Mouse (Mus musculus): ENCODE measurements around the gene Erfe. TPM values are rescaled to one million over a fixed set of nuclear protein-coding genes. Genes with fewer than 3 reads are reported as not detected.
A peak's percentile ranks its signal among the peaks of the same experiment; 100 is the strongest.

The Erfe gene
- polyA plus RNA-seq, 1 experiment from 2014 or later, result 2.1 TPM

- Histone ChIP-seq H3K36me3 (ENCODE audit: control insufficient read depth, insufficient read depth, low read length) (peaks cover 3% of the 10 kb centered on the region; the same call in 1 of the 2 replicates), H3K27ac (ENCODE audit: low read length) (no peak overlapping the region), H3K4me2 (replicated peaks; ENCODE audit: low read depth, low read length) (no peak overlapping the region), H3K4me1 (ENCODE audit: control insufficient read depth, insufficient read depth, low read length) (0 out of 2 replicates have a peak, but pooled peaks cover 3% of the 10 kb centered on the region), H3K27me3 (ENCODE audit: control insufficient read depth, insufficient read depth, low read length) (no peaks in the 10 kb centered on the region), H3K4me3 (ENCODE audit: low read depth, low read length) (no peak overlapping the region), H3K9me3 (ENCODE audit: control insufficient read depth, low read depth, low read length) (no peaks in the 10 kb centered on the region), H3K9ac (replicated peaks; ENCODE audit: low read depth, low read length) (no peak overlapping the region)
- ATAC-seq (ENCODE audit: insufficient number of reproducible peaks, insufficient read depth, low FRiP score, low read depth), result no peak
- WGBS, result 90% methylated on average over 16 of the region's 16 CpGs
Observed at GRCm38 (mm10) chr1:91364822-91365644, 1.2 kb upstream of the Erfe start.

- H3K36me3 ChIP-seq (ENCODE audit: control insufficient read depth, insufficient read depth, low read length), result peaks cover 10% of the 10 kb centered on the region; the same call in 1 of the 2 replicates
- H3K4me3 ChIP-seq (ENCODE audit: low read depth, low read length), result peak overlapping the region; percentile 45
- no peak for ATAC-seq (ENCODE audit: insufficient number of reproducible peaks, insufficient read depth, low FRiP score, low read depth)
- 21% methylated on average over 8 of the region's 8 CpGs for WGBS
- H3K27me3 ChIP-seq (ENCODE audit: control insufficient read depth, insufficient read depth, low read length), result no peaks in the 10 kb centered on the region
- H3K27ac ChIP-seq (ENCODE audit: low read length), result no peak overlapping the region
- H3K9ac ChIP-seq (replicated peaks; ENCODE audit: low read depth, low read length), result peak overlapping the region; percentile 60; the same call in 1 of the 2 replicates
- peak overlapping the region; percentile 88 for H3K4me2 ChIP-seq (replicated peaks; ENCODE audit: low read depth, low read length)
- H3K4me1 ChIP-seq (ENCODE audit: control insufficient read depth, insufficient read depth, low read length), result 0 out of 2 replicates have a peak, but pooled peaks cover 3% of the 10 kb centered on the region
- H3K9me3 ChIP-seq (ENCODE audit: control insufficient read depth, low read depth, low read length), result no peaks in the 10 kb centered on the region
Observed at GRCm38 (mm10) chr1:91365816-91366214, 415 bp upstream of the Erfe start.

GRCm38 (mm10) chr1:91367295-91367694 lies 1.1 kb downstream of the Erfe start:
- Histone ChIP-seq H3K4me3 (ENCODE audit: low read depth, low read length) (no peak overlapping the region), H3K9me3 (ENCODE audit: control insufficient read depth, low read depth, low read length) (no peaks in the 10 kb centered on the region), H3K9ac (replicated peaks; ENCODE audit: low read depth, low read length) (no peak overlapping the region), H3K36me3 (ENCODE audit: control insufficient read depth, insufficient read depth, low read length) (peaks cover 23% of the 10 kb centered on the region; the same call in 1 of the 2 replicates), H3K4me2 (replicated peaks; ENCODE audit: low read depth, low read length) (no peak overlapping the region), H3K27me3 (ENCODE audit: control insufficient read depth, insufficient read depth, low read length) (no peaks in the 10 kb centered on the region), H3K27ac (ENCODE audit: low read length) (no peak overlapping the region), H3K4me1 (ENCODE audit: control insufficient read depth, insufficient read depth, low read length) (0 out of 2 replicates have a peak, but pooled peaks cover 3% of the 10 kb centered on the region)
- 95% methylated on average over 3 of the region's 3 CpGs for WGBS
- ATAC-seq (ENCODE audit: insufficient number of reproducible peaks, insufficient read depth, low FRiP score, low read depth), result no peak; the same call in 1 of the 2 replicates

GRCm38 (mm10) chr1:91369408-91369807 lies 3.2 kb downstream of the Erfe start:
- Histone ChIP-seq H3K9ac (replicated peaks; ENCODE audit: low read depth, low read length) (no peak overlapping the region), H3K4me2 (replicated peaks; ENCODE audit: low read depth, low read length) (no peak overlapping the region), H3K4me1 (ENCODE audit: control insufficient read depth, insufficient read depth, low read length) (0 out of 2 replicates have a peak, but pooled peaks cover 3% of the 10 kb centered on the region), H3K27ac (ENCODE audit: low read length) (no peak overlapping the region), H3K27me3 (ENCODE audit: control insufficient read depth, insufficient read depth, low read length) (no peaks in the 10 kb centered on the region), H3K9me3 (ENCODE audit: control insufficient read depth, low read depth, low read length) (no peaks in the 10 kb centered on the region), H3K4me3 (ENCODE audit: low read depth, low read length) (no peak overlapping the region), H3K36me3 (ENCODE audit: control insufficient read depth, insufficient read depth, low read length) (peaks cover 45% of the 10 kb centered on the region)
- WGBS, result 67% methylated on average over 4 of the region's 4 CpGs
- no peak for ATAC-seq (ENCODE audit: insufficient number of reproducible peaks, insufficient read depth, low FRiP score, low read depth)

- Histone ChIP-seq H3K4me1 (ENCODE audit: control insufficient read depth, insufficient read depth, low read length) (0 out of 2 replicates have a peak, but pooled peaks cover 3% of the 10 kb centered on the region), H3K9ac (replicated peaks; ENCODE audit: low read depth, low read length) (no peak overlapping the region), H3K4me3 (ENCODE audit: low read depth, low read length) (no peak overlapping the region), H3K4me2 (replicated peaks; ENCODE audit: low read depth, low read length) (no peak overlapping the region), H3K9me3 (ENCODE audit: control insufficient read depth, low read depth, low read length) (no peaks in the 10 kb centered on the region), H3K27me3 (ENCODE audit: control insufficient read depth, insufficient read depth, low read length) (no peaks in the 10 kb centered on the region), H3K27ac (ENCODE audit: low read length) (no peak overlapping the region), H3K36me3 (ENCODE audit: control insufficient read depth, insufficient read depth, low read length) (peaks cover 51% of the 10 kb centered on the region)
- 86% methylated on average over 23 of the region's 23 CpGs for whole genome bisulfite sequencing
- no peak for ATAC-seq (ENCODE audit: insufficient number of reproducible peaks, insufficient read depth, low FRiP score, low read depth)
Observed at GRCm38 (mm10) chr1:91370055-91370454, 3.8 kb downstream of the Erfe start.

- no peaks in the 10 kb centered on the region for H3K9me3 ChIP-seq (ENCODE audit: control insufficient read depth, low read depth, low read length)
- no peak; the same call in 1 of the 2 replicates for ATAC-seq (ENCODE audit: insufficient number of reproducible peaks, insufficient read depth, low FRiP score, low read depth)
- peaks cover 80% of the 10 kb centered on the region for H3K36me3 ChIP-seq (ENCODE audit: control insufficient read depth, insufficient read depth, low read length)
Observed at GRCm38 (mm10) chr1:91373414-91373835, 7.2 kb downstream of the Erfe start.

GRCm38 (mm10) chr1:91380453-91381090 lies 14.3 kb downstream of the Erfe start:
- Histone ChIP-seq H3K27ac (ENCODE audit: low read length) (no peak overlapping the region), H3K4me3 (ENCODE audit: low read depth, low read length) (no peak overlapping the region), H3K9me3 (ENCODE audit: control insufficient read depth, low read depth, low read length) (no peaks in the 10 kb centered on the region), H3K36me3 (ENCODE audit: control insufficient read depth, insufficient read depth, low read length) (peaks cover 88% of the 10 kb centered on the region), H3K4me2 (replicated peaks; ENCODE audit: low read depth, low read length) (no peak overlapping the region), H3K9ac (replicated peaks; ENCODE audit: low read depth, low read length) (no peak overlapping the region), H3K27me3 (ENCODE audit: control insufficient read depth, insufficient read depth, low read length) (no peaks in the 10 kb centered on the region), H3K4me1 (ENCODE audit: control insufficient read depth, insufficient read depth, low read length) (no peaks in the 10 kb centered on the region)
- ATAC-seq (ENCODE audit: insufficient number of reproducible peaks, insufficient read depth, low FRiP score, low read depth), result peak; percentile 28; the same call in 1 of the 2 replicates
- 61% methylated on average over 7 of the region's 7 CpGs for WGBS

More at GRCm38 (mm10) chr1:91373414-91373835, 7.2 kb downstream of the Erfe start:
- Histone ChIP-seq H3K4me1 (ENCODE audit: control insufficient read depth, insufficient read depth, low read length) (no peaks in the 10 kb centered on the region), H3K4me2 (replicated peaks; ENCODE audit: low read depth, low read length) (no peak overlapping the region), H3K27ac (ENCODE audit: low read length) (no peak overlapping the region), H3K27me3 (ENCODE audit: control insufficient read depth, insufficient read depth, low read length) (no peaks in the 10 kb centered on the region), H3K9ac (replicated peaks; ENCODE audit: low read depth, low read length) (no peak overlapping the region), H3K4me3 (ENCODE audit: low read depth, low read length) (no peak overlapping the region)
- WGBS, result 89% methylated on average over 6 of the region's 6 CpGs

- WGBS, result 90% methylated on average over 4 of the region's 4 CpGs
- no peaks in the 10 kb centered on the region for H3K4me1 ChIP-seq (ENCODE audit: control insufficient read depth, insufficient read depth, low read length)
- no peak for ATAC-seq (ENCODE audit: insufficient number of reproducible peaks, insufficient read depth, low FRiP score, low read depth)
Observed at GRCm38 (mm10) chr1:91381091-91381471, 14.9 kb downstream of the Erfe start.

More at GRCm38 (mm10) chr1:91381091-91381471, 14.9 kb downstream of the Erfe start:
- Histone ChIP-seq H3K4me3 (ENCODE audit: low read depth, low read length) (no peak overlapping the region), H3K4me2 (replicated peaks; ENCODE audit: low read depth, low read length) (no peak overlapping the region), H3K27ac (ENCODE audit: low read length) (no peak overlapping the region), H3K9ac (replicated peaks; ENCODE audit: low read depth, low read length) (no peak overlapping the region), H3K9me3 (ENCODE audit: control insufficient read depth, low read depth, low read length) (no peaks in the 10 kb centered on the region), H3K36me3 (ENCODE audit: control insufficient read depth, insufficient read depth, low read length) (peaks cover 86% of the 10 kb centered on the region), H3K27me3 (ENCODE audit: control insufficient read depth, insufficient read depth, low read length) (no peaks in the 10 kb centered on the region)

Data from stomach, embryonic 14.5 days (tissue).